Mouse (Mus musculus) heart, embryonic 11.5 days (tissue): ENCODE results near the gene Myo3b. TPM values are rescaled to one million over a fixed set of nuclear protein-coding genes. Genes with fewer than 3 reads are reported as not detected.
A peak's percentile ranks its signal among the peaks of the same experiment; 100 is the strongest.

Source experiments
- ATAC-seq: fragments of 200-750 bp; cut with Nextera tagmentation; replicated peaks from 2 replicates; pipeline ENCODE4 v1.8.0; 2017; ENCODE audit warnings: moderate library complexity; ENCODE audit not compliant: insufficient number of reproducible peaks, low FRiP score, low TSS enrichment
- H3K27ac ChIP-seq: fragments of 300-500 bp; sonication (generic); 2 replicates; pipeline ENCODE4 v1.5.1; 2014; ENCODE audit warnings: mild to moderate bottlenecking, low read depth, low read length
- H3K27me3 ChIP-seq: fragments of 300-500 bp; sonication (generic); 2 replicates; pipeline ENCODE4 v1.6.1; 2014; ENCODE audit warnings: mild to moderate bottlenecking, low read length, mixed read lengths; ENCODE audit not compliant: control insufficient read depth, insufficient read depth
- H3K36me3 ChIP-seq: fragments of 300-500 bp; sonication (generic); 2 replicates; pipeline ENCODE4 v1.6.1; 2014; ENCODE audit warnings: mild to moderate bottlenecking, low read length, moderate library complexity, mixed read lengths; ENCODE audit not compliant: control insufficient read depth, insufficient read depth
- H3K4me1 ChIP-seq: fragments of 300-500 bp; sonication (generic); 2 replicates; pipeline ENCODE4 v1.6.1; 2014; ENCODE audit warnings: low read length; ENCODE audit not compliant: control insufficient read depth, insufficient read depth
- H3K4me2 ChIP-seq: fragments of 300-500 bp; sonication (generic); 2 replicates; pipeline ENCODE4 v1.6.1; 2014; ENCODE audit warnings: mild to moderate bottlenecking, moderate library complexity
- H3K4me3 ChIP-seq: fragments of 300-500 bp; sonication (generic); 2 replicates; pipeline ENCODE4 v1.5.1; 2014; ENCODE audit warnings: low read depth, low read length
- H3K9ac ChIP-seq: fragments of 300-500 bp; sonication (generic); 2 replicates; pipeline ENCODE4 v1.6.1; 2014; ENCODE audit warnings: mild to moderate bottlenecking, low read depth, low read length, moderate library complexity
- H3K9me3 ChIP-seq: fragments of 300-500 bp; sonication (generic); replicated peaks from 2 replicates; pipeline ENCODE4 v1.6.1; 2016; ENCODE audit warnings: low read length; ENCODE audit not compliant: control insufficient read depth
- WGBS: fragments of 180-500 bp; shearing (Covaris S2); extraction: QIAGEN DNeasy Blood & Tissue Kit; methylation state at CpG from one replicate; pipeline ENCODE4 v1.1.7; 2014; ENCODE audit not compliant: insufficient replicate concordance; 5-methylcytosine and 5-hydroxymethylcytosine counted together
- polyA plus RNA-seq: library from polyadenylated mRNA; unstranded; fragments of >200 nt; fragmentation: Nextera tagmentation; extraction: Ambion mirVana; gene quantifications from 2 replicates; pipeline ENCODE4 v1.2.1, GENCODE M21; 2014

Gene Myo3b
- polyA plus RNA-seq, 1 experiment from 2014 or later, result 0.30 TPM

- Histone ChIP-seq H3K4me1 (no peaks in the 10 kb centered on the region; the same call in 1 of the 2 replicates), H3K9me3 (no peaks in the 10 kb centered on the region), H3K9ac (no peak overlapping the region), H3K27me3 (no peaks in the 10 kb centered on the region), H3K27ac (no peak overlapping the region), H3K4me2 (no peak overlapping the region), H3K4me3 (no peak overlapping the region), H3K36me3 (no peaks in the 10 kb centered on the region)
- 78% methylated on average over 10 of the region's 10 CpGs for WGBS
- ATAC-seq, result no peak
Measured at GRCm38 (mm10) chr2:70352435-70353165, 313.7 kb downstream of the Myo3b start.

GRCm38 (mm10) chr2:70354056-70354455 is 315.1 kb downstream of the Myo3b start:
- no peak overlapping the region for H3K4me3 ChIP-seq
- H3K9me3 ChIP-seq, result no peaks in the 10 kb centered on the region
- H3K27ac ChIP-seq, result no peak overlapping the region
- H3K36me3 ChIP-seq, result no peaks in the 10 kb centered on the region
- ATAC-seq, result no peak
- H3K27me3 ChIP-seq, result no peaks in the 10 kb centered on the region
- H3K4me2 ChIP-seq, result no peak overlapping the region
- H3K4me1 ChIP-seq, result no peaks in the 10 kb centered on the region
- no peak overlapping the region for H3K9ac ChIP-seq
- WGBS, result 84% methylated on average over 4 of the region's 4 CpGs

GRCm38 (mm10) chr2:70355026-70355425 is 316.1 kb downstream of the Myo3b start:
- no peaks in the 10 kb centered on the region for H3K36me3 ChIP-seq
- H3K27ac ChIP-seq, result no peak overlapping the region
- ATAC-seq, result no peak
- no peaks in the 10 kb centered on the region for H3K4me1 ChIP-seq
- H3K4me2 ChIP-seq, result no peak overlapping the region
- no peaks in the 10 kb centered on the region for H3K9me3 ChIP-seq
- H3K9ac ChIP-seq, result no peak overlapping the region
- H3K4me3 ChIP-seq, result no peak overlapping the region
- H3K27me3 ChIP-seq, result no peaks in the 10 kb centered on the region
- 72% methylated on average over 2 of the region's 2 CpGs for WGBS

- no peaks in the 10 kb centered on the region for H3K36me3 ChIP-seq
- H3K4me2 ChIP-seq, result no peak overlapping the region
- ATAC-seq, result no peak
- no peaks in the 10 kb centered on the region for H3K9me3 ChIP-seq
- no peak overlapping the region for H3K4me3 ChIP-seq
- WGBS, result 90% methylated on average over 6 of the region's 6 CpGs
- no peak overlapping the region for H3K9ac ChIP-seq
- H3K27me3 ChIP-seq, result no peaks in the 10 kb centered on the region
- no peak overlapping the region for H3K27ac ChIP-seq
- no peaks in the 10 kb centered on the region for H3K4me1 ChIP-seq
Measured at GRCm38 (mm10) chr2:70369421-70369820, 330.5 kb downstream of the Myo3b start.

GRCm38 (mm10) chr2:70379341-70379740 is 340.4 kb downstream of the Myo3b start:
- H3K4me2 ChIP-seq, result no peak overlapping the region
- WGBS, result 32% methylated on average over 6 of the region's 6 CpGs

GRCm38 (mm10) chr2:70379939-70380338 is 341.0 kb downstream of the Myo3b start:
- Histone ChIP-seq H3K36me3 (no peaks in the 10 kb centered on the region), H3K4me1 (peaks cover 7% of the 10 kb centered on the region; the same call in 1 of the 2 replicates), H3K27ac (no peak overlapping the region), H3K9ac (no peak overlapping the region), H3K4me2 (peak overlapping the region; percentile 24; the same call in 1 of the 2 replicates), H3K27me3 (no peaks in the 10 kb centered on the region), H3K9me3 (no peaks in the 10 kb centered on the region), H3K4me3 (no peak overlapping the region)
- ATAC-seq, result no peak
- WGBS, result 9% methylated on average over 6 of the region's 6 CpGs

More at GRCm38 (mm10) chr2:70379341-70379740, 340.4 kb downstream of the Myo3b start:
- Histone ChIP-seq H3K27ac (no peak overlapping the region), H3K9me3 (no peaks in the 10 kb centered on the region), H3K9ac (no peak overlapping the region), H3K4me3 (no peak overlapping the region), H3K4me1 (peaks cover 7% of the 10 kb centered on the region; the same call in 1 of the 2 replicates), H3K27me3 (no peaks in the 10 kb centered on the region), H3K36me3 (no peaks in the 10 kb centered on the region)
- no peak for ATAC-seq

- H3K36me3 ChIP-seq, result no peaks in the 10 kb centered on the region
- WGBS, result 45% methylated on average over 6 of the region's 6 CpGs
- H3K27ac ChIP-seq, result peak overlapping the region; percentile 35; the same call in 1 of the 2 replicates
- no peak overlapping the region for H3K9ac ChIP-seq
- H3K4me1 ChIP-seq, result peaks cover 6% of the 10 kb centered on the region
- H3K4me2 ChIP-seq, result peak overlapping the region; percentile 19
- H3K27me3 ChIP-seq, result no peaks in the 10 kb centered on the region
- no peaks in the 10 kb centered on the region for H3K9me3 ChIP-seq
- ATAC-seq, result no peak
- no peak overlapping the region for H3K4me3 ChIP-seq
Measured at GRCm38 (mm10) chr2:70388645-70389044, 349.7 kb downstream of the Myo3b start.

- 67% methylated on average over 1 of the region's 1 CpGs for WGBS
- no peaks in the 10 kb centered on the region for H3K36me3 ChIP-seq
- no peak for ATAC-seq
- peaks cover 6% of the 10 kb centered on the region for H3K4me1 ChIP-seq
- peak overlapping the region; percentile 35; the same call in 1 of the 2 replicates for H3K27ac ChIP-seq
- H3K4me2 ChIP-seq, result no peak overlapping the region
- H3K9ac ChIP-seq, result no peak overlapping the region
- no peaks in the 10 kb centered on the region for H3K9me3 ChIP-seq
- no peaks in the 10 kb centered on the region for H3K27me3 ChIP-seq
- H3K4me3 ChIP-seq, result no peak overlapping the region
Measured at GRCm38 (mm10) chr2:70389162-70389561, 350.2 kb downstream of the Myo3b start.
